Mouse (Mus musculus) cerebellum, postnatal 36 days (tissue): Measurements from ENCODE around the gene Cln6.
"Not testable (repeated sequence)": the region's sequence is repeated elsewhere in the genome, so short reads cannot be mapped to it uniquely, and the experiment has no call there.

Experiments used
- DNase-seq, 2 experiments: peaks; one replicate each; pipeline ENCODE4 v3.0.0; 2021 to 2022; ENCODE audit warnings: mixed read lengths in 2 of 2

The Cln6 gene

DNA sequence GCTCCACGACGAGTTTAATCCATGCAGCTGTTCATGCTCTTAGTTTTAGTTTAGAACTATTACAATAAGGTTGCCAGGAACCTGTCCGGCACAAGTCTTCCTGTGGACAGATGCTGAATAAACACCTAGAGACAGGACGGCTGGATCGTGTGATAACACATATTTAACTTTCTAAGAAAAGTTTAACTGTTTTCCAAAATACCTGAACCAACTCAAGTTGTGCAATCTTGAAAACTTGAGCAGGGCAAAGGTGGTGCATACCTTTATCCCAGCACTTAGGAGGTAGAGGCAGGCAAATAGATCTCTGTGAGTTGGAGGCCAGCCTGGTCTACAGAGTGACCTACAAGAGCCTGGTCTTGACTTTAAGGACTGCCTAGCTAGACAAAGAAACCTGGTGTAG lies 3.7 kb upstream of the Cln6 start:
- no peak for DNase-seq

DNA sequence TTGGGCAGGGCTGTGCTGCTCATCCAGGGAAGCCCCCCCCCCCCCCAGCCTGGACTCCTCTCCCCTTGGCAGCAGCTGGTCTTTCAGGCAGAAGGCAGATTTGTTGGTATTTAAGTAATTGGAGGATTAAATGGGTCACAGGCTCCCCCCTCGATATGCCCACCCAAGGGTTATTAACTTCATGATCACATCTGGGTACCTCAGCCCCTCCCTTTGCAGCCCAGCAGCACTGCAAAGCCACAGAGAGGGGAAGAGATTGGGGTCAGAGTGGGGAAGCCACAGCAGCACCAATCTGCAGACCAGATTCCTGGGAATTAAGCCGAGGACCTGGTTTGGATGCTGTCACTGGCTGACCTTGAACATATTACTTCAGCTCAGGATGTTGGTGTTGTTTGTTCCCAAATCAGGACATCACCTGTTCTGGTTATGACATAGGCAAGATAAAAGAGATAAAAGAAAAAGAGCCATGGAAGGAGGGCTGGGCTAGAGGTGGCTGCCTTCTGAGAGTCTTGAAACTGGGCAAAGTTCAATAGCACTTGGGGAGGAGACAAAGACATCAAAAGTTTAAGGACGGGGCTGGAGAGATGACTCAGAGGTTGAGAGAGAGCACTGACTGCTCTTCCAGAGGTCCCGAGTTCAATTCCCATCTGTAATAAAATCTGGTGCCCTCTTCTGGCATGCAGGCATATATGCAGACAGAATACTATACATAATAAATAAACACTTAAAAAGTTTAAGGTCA lies 2.7 kb upstream of the Cln6 start:
- DNase-seq: no peak

DNA sequence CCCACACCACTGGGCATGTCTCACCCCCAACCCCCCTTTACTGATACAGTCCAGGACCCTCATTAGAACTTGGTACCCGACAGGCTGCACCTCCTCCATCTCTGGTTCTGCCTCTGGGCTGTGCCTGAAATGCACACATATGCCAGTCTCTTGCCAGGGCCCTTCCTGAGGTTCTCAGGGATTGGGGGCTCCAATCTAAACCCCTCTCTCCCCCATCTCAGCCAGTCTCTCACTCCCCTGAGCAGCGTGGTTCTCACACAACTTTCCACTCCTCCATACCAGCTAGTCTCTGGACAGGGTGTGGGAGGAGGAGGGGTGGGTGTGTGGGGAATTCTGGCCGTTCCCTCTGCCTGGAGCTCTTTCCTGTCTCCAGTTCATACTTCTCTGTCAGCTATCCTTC lies 974 bp upstream of the Cln6 start:
- no peak for DNase-seq

DNA sequence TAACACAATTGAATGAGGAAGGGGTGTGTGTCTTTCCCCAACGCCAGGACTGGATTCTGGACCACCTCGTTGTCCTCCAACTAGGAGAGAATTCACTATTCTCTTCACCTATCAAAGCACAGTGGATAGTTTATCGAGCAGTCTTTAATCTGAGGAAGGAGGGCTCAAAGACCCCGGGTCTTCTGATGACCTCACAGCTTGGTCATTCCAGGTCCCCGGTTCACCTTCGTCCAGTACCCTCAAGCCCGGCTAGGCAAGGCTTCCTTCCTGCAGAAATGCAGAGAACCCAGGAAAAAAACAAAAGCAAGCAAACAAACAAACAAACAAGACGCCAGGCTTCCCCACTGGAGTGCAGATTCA lies 459 bp upstream of the Cln6 start:
- no peak for DNase-seq

DNA sequence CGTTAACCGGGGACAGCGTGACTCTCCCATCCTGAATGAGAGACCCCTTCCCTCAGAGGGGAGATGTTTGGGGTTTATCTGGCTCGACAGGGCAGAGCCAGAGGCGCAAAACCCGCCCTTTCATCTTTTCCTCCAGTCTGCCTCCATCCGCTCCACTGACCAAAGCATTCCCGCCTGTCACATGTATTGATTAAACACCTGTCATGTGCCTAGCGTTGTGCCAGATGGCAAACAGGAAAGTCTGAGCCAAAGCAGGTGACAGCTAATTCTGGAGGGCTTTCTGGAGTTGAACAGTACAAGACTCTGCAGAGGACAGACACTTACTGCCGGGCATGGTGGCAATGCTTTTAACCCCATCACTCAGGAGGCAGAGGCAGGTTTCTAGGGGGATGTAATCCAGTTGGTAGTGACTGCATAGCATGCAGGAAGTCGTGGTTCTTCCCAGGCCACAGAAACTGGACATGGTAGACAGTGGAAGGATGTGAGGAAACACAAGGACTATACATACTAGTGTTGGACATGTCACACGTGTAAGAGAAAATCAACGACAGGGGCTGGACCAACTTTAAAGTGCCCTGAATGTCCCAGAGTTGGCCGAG lies 686 bp downstream of the Cln6 start:
- peak; percentile 18 to 34 for DNase-seq

DNA sequence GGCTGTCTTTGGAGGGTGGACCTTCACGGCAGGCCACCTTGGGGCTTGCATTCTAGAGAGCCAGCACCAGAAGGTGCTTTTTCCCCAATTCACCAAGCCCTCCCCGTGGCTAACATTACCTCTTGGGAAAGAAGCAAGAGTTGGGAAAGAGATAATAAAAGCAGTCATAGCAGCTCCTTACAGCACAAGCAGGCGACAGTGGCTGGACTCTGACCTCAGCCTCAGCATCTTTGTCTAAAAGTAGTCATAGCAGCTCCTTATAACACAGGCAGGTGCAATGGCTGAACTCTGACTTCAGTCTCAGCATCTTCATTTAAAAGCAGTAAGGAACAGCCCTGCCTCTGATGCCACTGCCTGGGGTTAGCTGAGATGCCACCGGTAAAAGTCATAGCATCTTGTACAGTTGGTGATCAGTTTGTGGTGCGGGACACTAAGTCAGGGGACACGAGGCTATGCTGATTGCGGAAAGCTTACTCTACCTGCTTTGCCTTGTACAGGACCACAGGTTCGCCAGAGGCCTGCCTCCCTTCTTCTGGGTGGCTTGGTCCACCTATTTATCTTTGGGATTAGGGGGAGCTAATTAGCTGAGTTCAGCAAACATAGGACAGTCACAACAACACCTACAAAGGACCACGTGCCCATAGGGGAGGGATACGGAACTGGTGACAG lies 4.9 kb downstream of the Cln6 start:
- no peak for DNase-seq

DNA sequence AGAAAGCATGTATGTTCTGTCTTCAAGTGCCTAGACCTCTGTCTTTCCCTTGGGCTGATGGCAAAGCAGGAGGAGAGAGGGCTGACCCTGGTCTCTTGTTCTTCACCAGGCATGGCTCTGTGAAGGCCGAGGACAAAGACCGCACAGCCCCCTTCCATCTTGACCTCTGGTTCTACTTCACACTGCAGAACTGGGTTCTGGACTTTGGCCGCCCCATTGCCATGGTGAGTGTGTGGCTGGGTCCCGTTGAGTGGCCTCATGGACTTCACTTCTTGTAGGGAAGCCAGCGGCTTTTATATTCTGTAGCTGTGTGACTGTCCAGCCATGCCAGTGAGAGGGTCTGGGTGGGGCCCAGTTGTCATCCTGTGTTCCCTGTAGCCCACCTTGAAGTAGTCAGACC lies 5.9 kb downstream of the Cln6 start:
- no peak for DNase-seq

DNA sequence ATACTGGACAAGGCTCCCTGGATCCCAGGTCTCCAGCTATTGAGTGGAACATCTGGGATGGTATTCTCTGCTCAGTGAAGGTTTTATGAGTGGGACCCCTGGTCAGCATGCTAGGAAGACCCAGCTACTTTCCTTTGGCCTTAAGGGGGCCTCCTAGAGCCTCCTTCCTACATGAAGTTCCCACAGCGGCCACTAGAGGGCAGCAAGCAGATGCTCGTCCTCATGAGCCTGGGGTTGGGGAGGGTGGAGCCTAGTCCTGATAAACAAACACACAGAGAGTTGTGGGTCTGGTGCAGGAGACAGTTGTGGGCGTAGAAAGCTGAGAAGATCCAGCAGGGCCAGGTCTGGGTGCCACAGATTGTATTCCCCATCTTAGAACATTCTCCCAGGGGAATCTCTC lies 9.1 kb downstream of the Cln6 start:
- peak; percentile 87 to 90 for DNase-seq

DNA sequence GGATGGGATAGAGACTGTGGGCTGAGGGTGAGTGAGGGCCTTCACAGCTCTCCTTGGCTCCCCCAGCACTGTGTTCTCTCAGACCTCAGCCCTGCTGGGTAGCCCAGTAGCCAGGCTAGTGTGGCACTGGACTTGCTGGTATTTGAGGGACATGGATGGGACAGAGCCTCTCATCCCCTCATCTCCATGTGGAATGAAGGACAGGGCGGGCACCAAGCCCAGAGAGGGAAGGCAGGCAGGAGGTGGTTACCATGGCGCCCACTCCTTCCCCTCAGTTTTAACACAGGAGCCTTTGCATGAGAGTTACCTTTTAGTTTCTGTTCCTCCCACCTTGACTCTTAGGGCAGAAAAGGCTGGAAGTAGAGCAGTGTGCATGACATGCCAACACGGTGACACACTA lies 10.1 kb downstream of the Cln6 start:
- no peak for DNase-seq

DNA sequence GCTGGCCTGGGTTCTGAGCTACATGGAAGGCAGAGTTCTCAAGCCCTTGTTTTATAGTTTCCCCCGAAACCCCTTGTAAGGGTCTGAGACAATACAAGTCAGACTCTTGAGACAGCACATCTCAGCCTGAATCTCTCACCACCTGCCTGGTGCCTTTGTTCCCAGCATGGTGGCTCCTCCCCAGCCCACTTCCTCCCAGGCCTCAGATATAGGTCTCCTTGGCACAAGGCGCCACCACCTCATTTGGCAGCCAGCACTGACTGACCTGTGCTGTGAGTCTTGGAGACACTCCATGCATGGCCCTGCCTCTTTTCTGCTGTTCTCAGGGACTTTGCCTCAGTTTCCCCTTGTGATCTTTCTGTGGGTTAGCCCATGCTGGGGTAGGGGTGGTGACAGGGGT lies 13.0 kb downstream of the Cln6 start:
- DNase-seq: no peak

DNA sequence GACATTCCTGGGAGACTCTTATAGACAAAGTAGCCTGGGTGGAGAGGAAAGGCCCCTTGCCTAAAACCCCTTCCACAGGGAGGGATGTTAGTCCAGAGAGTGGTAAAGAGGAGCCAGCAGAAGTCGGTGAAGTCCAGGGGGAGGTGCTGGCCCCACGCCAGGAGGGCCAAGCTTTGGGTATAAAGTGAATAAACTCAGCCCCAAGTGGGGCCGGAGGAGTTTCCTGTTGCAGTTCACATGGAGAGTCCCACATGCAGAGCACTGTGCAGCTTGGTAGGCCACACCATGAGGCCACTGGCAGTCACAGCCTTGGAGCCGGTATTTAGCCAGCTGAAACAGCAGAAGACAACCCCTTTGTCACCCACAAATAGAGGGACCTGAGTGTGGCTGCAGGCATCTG lies 15.9 kb downstream of the Cln6 start:
- no peak for DNase-seq

DNA sequence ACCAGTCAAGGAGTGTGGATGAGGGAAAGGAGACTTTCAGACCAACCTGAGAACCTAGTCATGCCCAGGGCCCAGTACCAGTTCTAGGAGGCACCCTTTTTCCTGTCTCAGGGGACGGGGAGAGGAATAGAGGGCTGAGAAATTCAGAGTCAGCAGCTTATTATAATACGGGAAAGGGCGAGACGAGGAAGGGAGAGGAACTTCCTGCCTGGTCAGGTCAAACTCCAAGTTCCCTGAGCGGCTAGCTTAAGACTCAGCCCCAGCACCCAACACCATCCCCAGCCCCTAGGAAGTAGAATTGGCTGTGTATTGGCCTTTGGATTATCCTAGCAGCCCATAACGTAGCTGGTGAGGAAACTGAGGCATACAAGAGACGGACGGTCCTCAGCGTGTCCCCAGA lies 18.6 kb downstream of the Cln6 start:
- no peak for DNase-seq

DNA sequence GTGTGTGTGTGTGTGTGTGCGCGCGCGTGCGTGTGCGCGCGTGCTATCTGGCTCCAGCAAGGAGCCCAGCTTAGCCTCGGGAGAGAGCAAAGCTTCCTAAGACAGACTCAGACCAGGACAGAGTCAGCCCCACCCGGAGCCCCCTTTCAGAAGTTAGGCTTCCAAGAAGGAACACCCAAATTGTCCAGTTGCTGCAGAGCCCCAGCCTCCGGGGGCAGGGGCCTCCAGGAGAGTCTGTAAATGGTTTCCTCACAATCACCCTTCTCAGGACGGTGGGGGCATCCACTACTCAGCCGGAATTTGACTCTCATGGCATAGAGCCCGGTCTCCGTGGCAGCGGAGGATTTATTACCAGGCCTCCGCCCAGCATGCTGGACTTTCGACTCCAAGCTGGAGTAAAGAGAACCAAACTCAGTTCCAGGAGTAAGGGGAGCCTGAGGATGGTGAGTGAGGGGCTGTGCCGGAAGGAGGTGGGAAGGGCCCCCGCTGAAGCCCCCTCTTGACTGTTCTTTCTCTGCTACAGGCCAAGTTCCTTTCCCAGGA lies 19.2 kb downstream of the Cln6 start, which contains the start of gene Calml4:
Gene Calml4, plus strand, starts transcription at position 362 of the 543 bp plus-strand sequence.
- peak in 1 of 2 experiments; percentile 24 for DNase-seq

DNA sequence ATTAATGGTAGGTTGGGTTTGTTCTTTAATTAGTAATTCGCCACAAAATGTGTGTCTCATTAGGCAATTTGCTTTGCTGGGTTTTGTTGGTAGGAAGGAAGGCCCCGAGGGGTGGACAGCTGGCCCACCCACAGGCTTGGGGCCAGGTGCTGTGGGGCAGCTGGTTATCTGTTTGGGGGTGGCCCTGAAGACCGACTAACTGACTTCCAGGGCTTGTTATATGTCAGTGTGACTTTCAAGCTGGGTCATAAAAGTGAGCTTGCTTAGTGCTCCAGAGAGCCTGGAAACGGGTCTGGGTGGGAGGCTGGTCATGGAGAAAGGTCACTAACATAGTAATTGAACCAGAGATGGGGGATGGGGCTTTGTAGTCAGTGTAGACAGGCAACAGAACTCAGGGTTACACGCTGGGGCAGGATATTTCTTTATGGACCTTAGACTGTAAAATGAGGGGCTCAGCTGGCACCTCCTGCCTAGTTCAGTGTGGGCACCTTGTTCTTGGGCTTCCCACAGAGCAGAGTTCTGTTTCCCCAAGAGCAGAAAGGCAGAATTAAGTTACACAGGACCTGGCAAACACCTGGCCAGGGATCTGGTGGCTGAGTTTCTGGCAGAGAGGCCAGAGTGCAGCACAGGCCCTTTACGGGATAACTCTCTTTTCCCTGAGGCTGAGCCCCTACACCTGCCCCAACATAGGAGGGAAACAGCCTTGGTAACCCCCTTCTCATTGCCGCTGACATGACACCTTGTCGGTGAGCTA lies 19.9 kb downstream of the Cln6 start:
- no peak for DNase-seq

DNA sequence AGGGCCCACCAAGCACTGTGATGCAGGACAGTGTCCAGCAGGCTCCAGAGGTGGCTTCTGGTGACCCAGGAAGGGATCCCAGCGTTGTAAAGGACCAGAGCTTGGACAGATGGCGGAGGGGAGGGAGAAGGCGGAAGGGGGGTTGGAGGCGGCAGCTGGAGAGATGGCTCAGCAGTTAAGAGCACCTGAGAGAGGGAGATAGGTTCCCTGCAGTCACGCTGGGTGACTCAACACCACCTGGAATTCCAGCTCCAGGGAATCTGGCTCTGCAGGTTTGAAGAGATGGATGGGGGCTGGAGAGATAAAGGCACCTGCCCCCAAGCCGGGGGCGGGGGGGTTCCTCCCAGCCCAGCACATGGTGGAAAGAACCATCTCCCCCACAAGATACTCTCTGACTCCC lies 21.5 kb downstream of the Cln6 start:
- not testable (repeated sequence) for DNase-seq

DNA sequence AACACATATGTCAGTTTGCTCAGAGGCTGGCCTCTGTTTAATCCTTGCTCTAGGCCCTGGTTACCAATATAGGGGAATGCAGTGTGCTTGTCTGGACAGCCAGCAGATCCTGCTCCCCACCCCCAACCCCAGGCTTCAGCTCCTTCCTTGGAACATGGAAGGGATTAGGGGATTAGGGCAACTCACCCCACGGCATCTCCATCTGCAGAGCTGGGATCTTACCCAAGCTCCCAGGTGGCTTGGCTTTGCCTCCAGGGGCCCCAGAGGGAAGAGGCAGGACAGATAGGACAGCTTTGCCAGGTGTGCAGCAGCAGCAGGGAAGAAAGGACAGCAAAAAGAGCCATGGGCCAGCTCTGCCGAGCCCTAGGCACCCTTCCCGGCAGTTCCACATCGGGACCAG lies 22.3 kb downstream of the Cln6 start:
- no peak for DNase-seq

DNA sequence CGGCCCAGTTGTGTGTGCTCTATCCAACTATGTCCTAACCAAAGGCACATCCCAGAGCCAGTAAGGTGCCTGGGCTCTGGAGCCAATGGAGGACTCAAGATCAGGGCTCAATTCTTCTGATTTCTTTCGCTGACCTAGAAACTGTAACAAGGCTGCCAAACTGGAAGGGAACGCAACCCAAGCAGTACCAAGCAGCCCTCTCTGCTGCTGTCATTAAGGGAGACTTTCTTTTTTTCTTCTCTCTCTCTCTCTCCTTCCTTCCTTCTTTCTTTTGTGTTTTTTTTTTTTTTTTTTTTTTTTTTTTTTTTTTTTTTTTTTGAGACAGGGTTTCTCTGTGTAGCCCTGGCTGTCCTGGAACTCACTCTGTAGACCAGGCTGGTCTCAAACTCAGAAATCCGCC lies 30.7 kb downstream of the Cln6 start:
- DNase-seq: not testable (repeated sequence)

DNA sequence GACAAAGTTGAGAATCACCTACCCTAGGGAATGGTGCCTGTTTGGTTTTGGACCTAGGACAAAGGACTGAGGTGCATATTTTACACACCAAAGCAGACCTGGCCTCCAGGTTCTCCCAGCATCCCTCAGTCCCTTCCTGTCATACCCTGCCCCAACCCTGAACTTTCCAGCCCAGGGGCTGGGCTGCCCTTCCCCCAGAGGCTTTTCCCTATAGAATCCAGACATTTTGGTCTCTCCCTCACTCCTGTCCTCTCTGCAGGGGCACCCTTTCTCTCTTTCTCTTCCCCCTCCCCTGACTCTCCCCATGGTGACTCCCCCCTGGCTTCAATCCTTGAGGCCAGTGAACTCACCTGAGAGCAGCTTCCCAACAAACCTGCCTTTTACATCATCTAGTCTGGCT lies 32.1 kb downstream of the Cln6 start:
- DNase-seq: no peak

DNA sequence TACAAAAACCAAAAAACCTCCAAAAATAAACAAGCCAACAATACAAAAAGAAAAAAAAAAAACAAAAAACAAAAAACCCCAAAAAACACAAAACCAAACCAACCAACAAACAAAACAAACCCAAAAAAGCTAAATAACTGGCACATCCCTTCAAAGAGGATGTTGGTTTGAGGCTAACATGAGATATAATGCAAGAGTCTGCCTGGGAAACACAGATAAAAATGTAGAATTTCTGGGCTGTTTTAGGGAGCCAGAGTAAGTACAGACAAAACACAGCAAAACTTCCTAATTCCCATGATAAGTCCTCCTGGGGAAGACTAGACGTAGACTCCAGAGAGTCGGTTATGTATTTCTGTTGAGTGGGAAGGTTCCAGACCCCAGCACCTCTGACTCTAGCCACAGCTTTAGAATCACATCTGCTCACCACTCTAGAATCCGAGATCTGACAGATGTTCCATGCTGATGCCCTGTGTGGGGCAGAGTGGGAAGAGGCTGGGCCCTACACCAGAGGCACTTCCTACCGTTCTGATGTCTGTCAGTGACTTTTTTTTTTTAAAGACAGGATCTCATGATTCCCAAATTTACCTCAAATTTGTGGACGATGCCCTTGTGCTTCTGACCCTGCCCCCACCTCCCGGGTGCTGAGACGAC lies 38.5 kb downstream of the Cln6 start:
- DNase-seq: no peak

DNA sequence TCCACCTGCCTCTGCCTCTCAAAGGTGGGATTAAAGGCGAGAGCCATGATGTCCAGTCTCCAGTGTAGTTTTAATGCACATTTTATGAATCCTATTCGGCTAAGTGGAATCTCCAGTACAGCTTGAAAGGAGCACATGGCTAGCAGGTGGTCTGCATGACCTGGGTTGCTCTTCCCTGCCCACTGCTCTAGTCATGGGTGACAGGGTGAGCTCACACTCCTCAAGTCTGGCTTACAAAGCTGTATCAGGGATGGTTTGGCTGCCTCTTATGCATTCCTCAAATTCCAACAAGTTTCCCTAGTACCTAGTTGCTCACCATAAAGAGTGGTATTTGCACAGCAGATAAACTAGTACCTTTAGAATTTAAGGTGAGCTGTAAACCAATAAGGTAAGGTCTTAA lies 39.2 kb downstream of the Cln6 start:
- no peak for DNase-seq

DNA sequence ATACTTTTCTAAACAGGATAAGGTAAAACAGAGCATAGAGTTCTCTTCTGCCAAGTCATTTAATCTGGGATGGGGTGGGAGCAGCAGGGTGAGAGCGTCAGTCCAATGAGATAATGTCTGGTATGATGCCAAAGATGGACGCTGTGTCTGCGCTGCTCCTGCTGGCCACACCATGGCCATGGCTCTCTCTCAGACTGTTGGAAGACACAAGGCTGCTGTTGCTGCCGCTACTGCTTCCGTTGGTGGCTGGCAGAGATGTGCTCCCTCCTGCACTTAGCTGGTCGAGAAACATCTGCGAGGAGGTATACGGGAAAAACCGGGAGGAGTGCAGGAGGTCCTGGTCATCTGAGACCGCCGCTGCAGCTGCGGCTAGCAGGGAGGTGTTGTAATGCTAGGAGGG lies 43.3 kb downstream of the Cln6 start:
- DNase-seq: peak; percentile 19 to 30

DNA sequence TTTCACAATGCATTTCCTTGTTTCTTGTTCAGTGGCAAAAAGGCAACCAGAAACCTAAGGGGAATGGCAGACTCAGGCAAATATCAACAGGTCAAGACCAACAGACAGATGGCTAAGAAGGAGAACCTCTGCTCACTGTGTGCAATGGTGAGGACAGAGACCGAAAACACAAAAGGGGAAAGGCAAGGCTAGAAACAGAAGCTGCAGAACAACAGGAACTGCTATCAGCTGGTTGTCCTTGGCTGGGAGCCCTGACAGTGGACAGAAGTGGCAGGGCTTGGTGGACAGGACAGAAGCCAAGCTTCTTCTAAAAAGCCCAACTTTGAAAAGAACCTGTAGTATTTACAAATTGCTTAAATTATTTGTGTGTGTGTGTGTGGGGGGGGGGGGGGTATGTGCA lies 55.9 kb downstream of the Cln6 start:
- no peak for DNase-seq
